Mouse (Mus musculus) kidney, adult 2 months (tissue): ENCODE results near the gene Prdx6.

ENCODE experiments used
- CTCF ChIP-seq: fragments of 200-500 bp; conservative IDR thresholded peaks from 2 replicates; pipeline ENCODE4 v1.5.1; 2011; ENCODE audit warnings: low read depth, mild to moderate bottlenecking, control low read depth, low read length, moderate library complexity, mixed read lengths; ENCODE audit not compliant: insufficient read depth, insufficient read length
- POLR2A ChIP-seq: fragments of 200-500 bp; IDR thresholded peaks from one replicate; pipeline ENCODE4 v1.6.1; 2011; ENCODE audit warnings: low read depth, low read length, control low read depth

DNA sequence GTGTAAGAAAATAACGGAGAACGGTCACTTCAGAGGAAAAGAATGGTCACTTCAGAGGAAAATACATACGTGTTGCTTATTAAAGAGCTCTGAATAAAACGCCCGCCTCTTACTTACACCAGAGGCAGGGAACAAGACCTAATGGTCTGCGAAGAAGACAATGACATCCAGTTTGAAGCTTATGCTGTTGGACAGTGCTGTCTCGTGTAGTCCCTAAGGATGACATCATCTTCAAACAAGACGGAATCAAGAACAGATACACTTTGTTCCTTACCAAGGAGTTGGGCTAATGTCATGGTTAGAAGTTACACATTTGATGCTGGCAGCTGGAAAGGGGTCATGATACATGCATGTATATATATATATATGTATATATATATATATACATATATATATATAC lies 12.6 kb upstream of the Prdx6 start:
- TF ChIP-seq POLR2A (no peak), CTCF (no peak)
